Mouse (Mus musculus): ENCODE data around the gene Olfr639. TPM values are rescaled to one million over a fixed set of nuclear protein-coding genes. Genes with fewer than 3 reads are reported as not detected.

Gene Olfr639
- polyA plus RNA-seq (2017; shearing (Covaris generic)) = under 1 TPM; 0.04 TPM

DNA sequence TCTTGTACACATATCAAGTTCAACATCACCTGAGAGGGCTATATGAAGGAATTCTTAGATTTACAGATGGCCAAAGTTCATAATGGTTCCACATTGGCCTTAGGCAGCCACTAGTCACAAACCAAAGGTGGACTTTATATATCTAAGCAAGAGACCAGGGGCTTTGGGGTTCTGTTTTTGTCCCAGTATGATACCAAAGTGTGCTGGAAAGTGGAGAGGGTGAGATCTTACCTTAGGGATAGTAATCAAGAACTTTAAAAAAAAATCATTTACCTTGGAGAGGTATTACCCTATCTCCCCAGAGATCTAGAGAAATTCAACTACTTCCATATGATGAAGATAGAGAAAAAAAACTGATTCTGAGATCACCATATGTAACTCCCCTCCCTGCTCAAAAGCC, at the start of gene Olfr639:
Gene Olfr639, minus strand, starts transcription at position 101 of the 400 bp plus-strand sequence.

DNA sequence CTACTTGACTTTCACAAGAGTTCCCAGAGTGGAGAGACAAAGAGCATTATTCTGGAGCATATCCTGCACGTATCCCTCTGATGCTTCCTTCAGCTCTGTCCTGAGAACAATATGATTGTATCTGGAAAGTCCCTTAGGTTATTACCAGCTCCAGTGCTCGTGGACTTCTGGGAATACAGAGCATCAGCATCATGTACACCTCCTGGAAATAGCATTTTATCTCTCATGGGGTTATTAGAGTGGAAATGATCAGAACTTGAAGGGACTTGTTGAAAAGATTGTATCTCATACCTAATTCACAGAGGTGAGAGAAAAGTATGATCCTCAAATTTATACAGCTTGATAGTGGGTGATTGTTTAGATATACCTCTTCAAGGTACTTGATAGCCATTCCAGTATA, 44.2 kb upstream of the Olfr639 start, which contains the start of gene 4930516K23Rik:
Gene 4930516K23Rik, minus strand, starts transcription at position 101 of the 400 bp plus-strand sequence.

DNA sequence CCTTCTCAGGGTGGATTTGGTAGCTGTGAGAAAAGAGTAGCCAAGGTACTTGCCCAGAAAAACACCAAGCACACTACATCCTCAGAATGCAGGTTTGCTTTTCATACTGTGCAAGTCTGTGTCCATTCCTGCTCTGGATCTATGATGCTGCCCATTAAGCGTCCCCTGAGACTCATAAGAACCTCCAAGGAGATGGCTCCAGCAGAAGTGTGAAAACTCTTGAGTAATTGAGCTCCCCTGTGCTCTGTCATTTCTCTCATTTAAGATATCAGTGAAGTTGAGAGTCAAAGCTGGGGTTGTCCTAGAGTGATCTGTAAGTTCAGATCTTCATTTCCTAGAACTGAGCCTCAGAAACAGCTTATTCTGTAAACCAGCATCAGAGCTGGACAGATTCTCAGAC, 35.5 kb upstream of the Olfr639 start, which contains the start of gene Olfr642:
Gene Olfr642, minus strand, starts transcription at position 101 of the 400 bp plus-strand sequence.

DNA sequence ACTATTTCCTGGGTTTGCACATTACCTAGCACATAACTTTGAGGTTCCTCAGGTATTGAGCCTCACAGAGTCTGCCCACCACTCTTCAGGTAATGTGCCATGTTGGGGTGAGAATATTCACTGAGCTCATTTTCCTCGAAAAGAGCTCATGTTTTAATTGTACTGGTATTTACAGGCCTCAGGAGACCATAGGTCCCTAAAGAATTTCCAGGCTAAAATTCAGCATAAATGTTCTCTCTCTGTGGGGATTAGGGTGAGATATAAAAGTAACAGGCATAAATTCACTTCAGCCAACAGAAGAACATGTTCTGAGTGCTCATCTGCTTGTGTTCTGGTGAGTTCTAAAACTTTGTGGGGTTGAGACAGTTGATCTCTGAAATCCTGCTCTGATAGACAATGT, 18.0 kb upstream of the Olfr639 start, which contains the start of gene Olfr641:
Gene Olfr641, plus strand, starts transcription at position 301 of the 400 bp plus-strand sequence.

DNA sequence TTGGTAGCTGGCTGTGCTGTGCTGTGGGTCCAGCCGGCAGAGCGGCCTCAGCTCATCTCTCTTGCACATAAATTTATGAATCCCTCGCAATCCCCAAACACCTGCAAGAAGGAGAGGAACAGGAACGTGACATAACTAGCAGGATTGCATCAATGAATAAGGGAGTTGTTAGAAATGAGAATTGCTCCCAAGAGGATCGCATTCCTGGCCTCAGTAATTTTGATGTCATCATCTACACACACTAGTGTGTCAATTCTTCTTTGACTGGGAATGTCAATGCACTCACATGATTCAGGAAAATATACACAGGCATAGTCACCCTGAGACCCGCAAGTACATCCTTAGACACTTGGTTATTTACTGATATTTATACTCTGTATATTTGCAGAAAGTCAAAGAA, 8.4 kb upstream of the Olfr639 start, which contains the start of gene Olfr640:
Gene Olfr640, minus strand, starts transcription at position 101 of the 400 bp plus-strand sequence.

DNA sequence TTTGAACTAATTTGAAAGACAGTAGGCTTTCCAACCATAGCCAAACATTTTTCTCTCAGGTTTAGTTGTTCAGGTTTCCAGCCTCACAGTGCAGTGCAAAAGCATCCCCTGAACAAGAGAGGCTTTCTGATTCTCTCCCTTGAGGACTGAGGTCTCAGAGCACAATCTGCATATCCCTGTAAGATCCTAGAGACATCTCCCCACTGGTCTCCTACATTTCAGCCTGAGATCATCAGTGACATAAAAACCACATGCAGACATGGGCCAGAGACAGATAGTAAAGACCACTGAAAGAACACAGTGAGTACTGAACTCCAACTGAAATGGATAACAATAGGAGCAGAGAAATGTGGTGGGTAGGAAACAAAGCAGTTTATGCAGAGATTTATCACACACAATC, 18.7 kb downstream of the Olfr639 start, which contains the start of gene Olfr638:
Gene Olfr638, plus strand, starts transcription at position 301 of the 400 bp plus-strand sequence.

DNA sequence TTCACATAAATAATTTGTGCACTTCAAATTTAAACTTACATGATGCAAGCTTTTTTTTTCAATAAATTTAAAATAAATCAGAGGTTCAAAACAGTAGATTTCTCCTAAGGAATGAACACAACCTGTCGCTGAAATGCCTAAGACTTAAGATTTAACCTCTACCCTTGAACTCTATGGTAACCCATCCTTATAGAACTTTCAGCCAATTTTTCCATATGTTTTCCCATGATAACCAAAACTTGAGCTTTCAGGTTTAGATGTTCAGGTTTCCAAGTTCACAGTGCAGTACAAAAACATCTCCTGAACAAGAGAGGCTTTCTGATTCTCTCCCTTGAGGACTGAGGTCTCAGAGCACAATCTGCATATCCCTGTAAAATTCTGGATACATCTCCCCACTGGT, 46.3 kb downstream of the Olfr639 start, which contains the start of gene Olfr635:
Gene Olfr635, plus strand, starts transcription at position 301 of the 400 bp plus-strand sequence.

Other genes with a start within 250 kb of the Olfr639 start
- gene Olfr69, start 245.7 kb downstream of the Olfr639 start, polyA plus RNA-seq (2017; shearing (Covaris generic)) = not detected
- gene Olfr68, start 237.6 kb downstream of the Olfr639 start, polyA plus RNA-seq (2017; shearing (Covaris generic)) = not detected
- gene Olfr67, start 225.5 kb downstream of the Olfr639 start, polyA plus RNA-seq (2017; shearing (Covaris generic)) = not detected
- 10 to 100 TPM; 63.1 to 67.8 TPM for gene Hbb-bt, start 203.3 kb downstream of the Olfr639 start, polyA plus RNA-seq (2017; shearing (Covaris generic))
- 100 to 1,000 TPM; 302 to 371 TPM for gene Hbb-bs, start 189.2 kb downstream of the Olfr639 start, polyA plus RNA-seq (2017; shearing (Covaris generic))
- gene Hbb-bh2, start 176.8 kb downstream of the Olfr639 start, polyA plus RNA-seq (2017; shearing (Covaris generic)) = not detected
- gene Hbb-bh1, start 174.1 kb downstream of the Olfr639 start, polyA plus RNA-seq (2017; shearing (Covaris generic)) = not detected
- gene Hbb-y, start 164.1 kb downstream of the Olfr639 start, polyA plus RNA-seq (2017; shearing (Covaris generic)) = not detected
- gene Olfr66, start 131.1 kb downstream of the Olfr639 start, polyA plus RNA-seq (2017; shearing (Covaris generic)) = not detected
- gene Olfr64, start 122.8 kb downstream of the Olfr639 start, polyA plus RNA-seq (2017; shearing (Covaris generic)) = not detected
- gene Olfr65, start 113.8 kb downstream of the Olfr639 start, polyA plus RNA-seq (2017; shearing (Covaris generic)) = not detected
- gene Olfr631, start 88.5 kb downstream of the Olfr639 start, polyA plus RNA-seq (2017; shearing (Covaris generic)) = not detected
- gene Olfr632, start 83.0 kb downstream of the Olfr639 start, polyA plus RNA-seq (2017; shearing (Covaris generic)) = not detected
- not detected for gene Olfr633, start 72.9 kb downstream of the Olfr639 start, polyA plus RNA-seq (2017; shearing (Covaris generic))
- gene Olfr635, start 46.2 kb downstream of the Olfr639 start, polyA plus RNA-seq (2017; shearing (Covaris generic)) = under 1 TPM in 1 of 2 experiments, not detected in 1; 0.04 TPM
- gene Olfr638, start 18.6 kb downstream of the Olfr639 start, polyA plus RNA-seq (2017; shearing (Covaris generic)) = not detected
- not detected for gene Olfr640, start 8.3 kb upstream of the Olfr639 start, polyA plus RNA-seq (2017; shearing (Covaris generic))
- gene Olfr641, start 18.1 kb upstream of the Olfr639 start, polyA plus RNA-seq (2017; shearing (Covaris generic)) = not detected
- under 1 TPM in 1 of 2 experiments, not detected in 1; 0.05 TPM for gene Olfr642, start 35.4 kb upstream of the Olfr639 start, polyA plus RNA-seq (2017; shearing (Covaris generic))
- gene 4930516K23Rik, start 44.1 kb upstream of the Olfr639 start, polyA plus RNA-seq (2017; shearing (Covaris generic)) = under 1 TPM in 1 of 2 experiments, not detected in 1; 0.18 TPM
- not detected for gene Olfr644, start 54.6 kb upstream of the Olfr639 start, polyA plus RNA-seq (2017; shearing (Covaris generic))
- gene Olfr645, start 68.2 kb upstream of the Olfr639 start, polyA plus RNA-seq (2017; shearing (Covaris generic)) = not detected
- not detected for gene Olfr646, start 87.6 kb upstream of the Olfr639 start, polyA plus RNA-seq (2017; shearing (Covaris generic))
- gene Ubqln5, start 112.5 kb upstream of the Olfr639 start, polyA plus RNA-seq (2017; shearing (Covaris generic)) = not detected
- gene Olfr643, start 120.1 kb upstream of the Olfr639 start, polyA plus RNA-seq (2017; shearing (Covaris generic)) = not detected
- gene Ubqln3, start 126.0 kb upstream of the Olfr639 start, polyA plus RNA-seq (2017; shearing (Covaris generic)) = not detected
- gene Ubqlnl, start 133.3 kb upstream of the Olfr639 start, polyA plus RNA-seq (2017; shearing (Covaris generic)) = under 1 TPM in 1 of 2 experiments, not detected in 1; 0.57 TPM
- gene Olfm5, start 147.5 kb upstream of the Olfr639 start, polyA plus RNA-seq (2017; shearing (Covaris generic)) = not detected
- gene Olfr648, start 166.1 kb upstream of the Olfr639 start, polyA plus RNA-seq (2017; shearing (Covaris generic)) = under 1 TPM in 1 of 2 experiments, not detected in 1; 0.10 TPM
- not detected for gene Olfr649, start 178.7 kb upstream of the Olfr639 start, polyA plus RNA-seq (2017; shearing (Covaris generic))
- gene Trim6, start 201.5 kb upstream of the Olfr639 start, polyA plus RNA-seq (2017; shearing (Covaris generic)) = 1 to 10 TPM; 1.9 to 2.3 TPM
- gene Trim34a, start 227.2 kb upstream of the Olfr639 start, polyA plus RNA-seq (2017; shearing (Covaris generic)) = 10 to 100 TPM; 37.5 to 46.9 TPM